Mouse (Mus musculus) liver, adult (tissue): ENCODE data around the gene Ttc23l.

Experiments
- GATA4 ChIP-seq: IDR thresholded peaks from 2 replicates; pipeline ENCODE4 v1.6.1; 2014; ENCODE audit warnings: mild to moderate bottlenecking, low read length; ENCODE audit not compliant: insufficient replicate concordance

The Ttc23l gene

GRCm38 (mm10) chr15:10558465-10558864, at the start of gene Ttc23l:
Gene Ttc23l (minus strand): TSS chr15:10558668.
- TF ChIP-seq GATA4: no peak

- no peak for TF ChIP-seq GATA4
Measured at GRCm38 (mm10) chr15:10599413-10599812, 40.9 kb upstream of the Ttc23l start.

- TF ChIP-seq GATA4: no peak
Measured at GRCm38 (mm10) chr15:10598259-10599225, 40.1 kb upstream of the Ttc23l start.

GRCm38 (mm10) chr15:10596871-10597270, 38.4 kb upstream of the Ttc23l start:
- no peak for TF ChIP-seq GATA4

GRCm38 (mm10) chr15:10595408-10595807, 36.9 kb upstream of the Ttc23l start:
- no peak for TF ChIP-seq GATA4

- no peak for TF ChIP-seq GATA4
Measured at GRCm38 (mm10) chr15:10594910-10595309, 36.4 kb upstream of the Ttc23l start.

- TF ChIP-seq GATA4: no peak
Measured at GRCm38 (mm10) chr15:10593094-10593493, 34.6 kb upstream of the Ttc23l start.

- no peak for TF ChIP-seq GATA4
Measured at GRCm38 (mm10) chr15:10586565-10586964, 28.1 kb upstream of the Ttc23l start.

- no peak for TF ChIP-seq GATA4
Measured at GRCm38 (mm10) chr15:10584359-10585187, 26.1 kb upstream of the Ttc23l start.

GRCm38 (mm10) chr15:10583408-10583807, 24.9 kb upstream of the Ttc23l start:
- no peak for TF ChIP-seq GATA4

- TF ChIP-seq GATA4: no peak
Measured at GRCm38 (mm10) chr15:10579159-10579558, 20.7 kb upstream of the Ttc23l start.

- no peak for TF ChIP-seq GATA4
Measured at GRCm38 (mm10) chr15:10566486-10566885, 8.0 kb upstream of the Ttc23l start.

GRCm38 (mm10) chr15:10564201-10564600, 5.7 kb upstream of the Ttc23l start:
- TF ChIP-seq GATA4: no peak

- TF ChIP-seq GATA4: no peak
Measured at GRCm38 (mm10) chr15:10562281-10562680, 3.8 kb upstream of the Ttc23l start.

GRCm38 (mm10) chr15:10560005-10560404, 1.5 kb upstream of the Ttc23l start:
- no peak for TF ChIP-seq GATA4

GRCm38 (mm10) chr15:10554336-10554735, 4.1 kb downstream of the Ttc23l start:
- TF ChIP-seq GATA4: no peak
